Mouse (Mus musculus) effector memory CD4-positive, alpha-beta T cell, adult 5 months (primary cell): ENCODE measurements around the gene Wfdc1. TPM values are rescaled to one million over a fixed set of nuclear protein-coding genes. Genes with fewer than 3 reads are reported as not detected.

Experiments
- polyA plus RNA-seq: library from polyadenylated mRNA; unstranded; fragments of 100-300 nt; shearing (Covaris generic); gene quantifications from one replicate; pipeline ENCODE4 v1.2.1, GENCODE M21; 2017

Wfdc1 gene
- polyA plus RNA-seq, result not detected

DNA sequence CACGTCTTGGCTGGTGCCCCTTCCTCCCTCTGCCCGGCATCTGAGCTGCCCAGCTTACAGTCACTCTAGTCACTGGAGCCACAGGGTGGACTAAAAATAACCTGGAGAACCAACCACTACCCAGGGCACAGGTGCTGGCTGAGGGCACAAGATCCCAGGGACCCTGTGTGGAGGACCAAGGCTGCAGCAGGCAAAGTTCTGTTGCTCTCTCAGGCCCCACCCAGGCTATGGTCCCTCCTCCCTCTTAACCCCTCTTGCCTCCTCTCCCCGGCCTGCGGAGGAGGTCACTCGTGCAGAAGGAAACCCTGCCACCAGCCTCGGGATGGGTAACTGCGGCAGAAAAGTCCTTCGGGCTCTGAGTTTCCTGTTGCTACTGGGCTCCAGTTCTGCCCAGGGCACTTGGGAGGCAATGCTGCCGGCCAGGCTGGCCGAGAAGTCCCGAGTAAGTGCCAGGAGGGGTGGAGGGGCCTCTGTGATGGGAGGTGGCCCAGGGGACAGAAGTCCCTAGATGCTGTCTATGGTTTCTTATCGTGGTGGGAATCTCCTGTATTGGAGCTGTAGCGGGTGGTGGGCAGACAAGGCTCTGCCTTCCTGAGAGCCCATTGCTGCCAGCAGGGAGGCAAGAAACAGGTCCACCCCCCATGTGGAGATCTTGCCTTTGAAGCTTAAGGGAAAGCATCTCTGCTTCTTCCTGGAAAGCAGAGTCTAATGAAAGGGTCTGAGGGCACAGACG lies at the start of gene Wfdc1:
TSS of gene Wfdc1 (plus strand) at position 147 of the 733 bp plus-strand sequence.

GRCm38 (mm10) chr8:119635378-119635777 lies 30.8 kb upstream of the Wfdc1 start, which contains the start of gene Kcng4:
Kcng4 (minus strand) TSS chr8:119635680.

DNA sequence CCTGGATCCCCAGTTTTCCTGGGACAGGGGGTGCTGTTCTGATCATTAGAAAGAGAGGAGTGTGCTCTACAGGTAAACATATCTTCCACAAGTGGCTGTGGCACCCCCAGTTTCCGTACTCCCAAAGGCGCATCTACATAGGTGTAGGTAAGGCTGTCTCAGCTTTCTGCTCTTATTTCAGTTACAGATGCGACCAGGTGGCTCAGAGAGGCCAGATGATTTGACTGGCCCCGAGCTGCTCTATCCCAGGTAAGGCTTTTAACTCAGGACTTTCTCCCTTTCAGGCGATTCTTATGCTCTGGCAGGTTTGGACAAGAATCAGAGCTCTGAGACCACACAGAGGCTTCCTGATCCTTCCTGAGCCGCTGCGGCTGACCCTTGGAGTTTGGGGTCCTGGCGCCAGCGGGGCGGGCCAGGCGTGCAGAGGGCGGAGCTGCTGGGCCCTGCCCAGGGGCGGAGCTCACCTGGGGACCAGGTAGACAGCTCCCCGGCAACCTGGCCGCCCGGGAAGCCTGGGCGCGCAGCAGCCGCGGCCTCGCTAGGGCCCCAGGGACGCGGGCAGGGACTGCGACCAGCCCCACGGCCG lies 33.5 kb downstream of the Wfdc1 start, which contains the start of gene Atp2c2:
TSS of gene Atp2c2 (plus strand) at position 461 of the 586 bp plus-strand sequence.

Other genes with a start within 250 kb of the Wfdc1 start
- 10.5 TPM for gene Osgin1, start 232.2 kb upstream of the Wfdc1 start, polyA plus RNA-seq
- gene Necab2, start 219.6 kb upstream of the Wfdc1 start, polyA plus RNA-seq, result not detected
- gene Slc38a8, start 164.7 kb upstream of the Wfdc1 start, polyA plus RNA-seq, result 0.31 TPM
- 76.4 TPM for gene Mbtps1, start 107.6 kb upstream of the Wfdc1 start, polyA plus RNA-seq
- gene Hsdl1, start 91.2 kb upstream of the Wfdc1 start, polyA plus RNA-seq, result 71.7 TPM
- not detected for gene Dnaaf1, start 91.1 kb upstream of the Wfdc1 start, polyA plus RNA-seq
- gene Taf1c, start 61.1 kb upstream of the Wfdc1 start, polyA plus RNA-seq, result 20.1 TPM
- gene Adad2, start 53.6 kb upstream of the Wfdc1 start, polyA plus RNA-seq, result not detected
- gene Kcng4, start 30.7 kb upstream of the Wfdc1 start, polyA plus RNA-seq, result not detected
- gene Atp2c2, start 33.6 kb downstream of the Wfdc1 start, polyA plus RNA-seq, result not detected
- 2.1 TPM for gene Tldc1, start 112.1 kb downstream of the Wfdc1 start, polyA plus RNA-seq
- gene Cotl1, start 174.2 kb downstream of the Wfdc1 start, polyA plus RNA-seq, result 212 TPM
- 12.7 TPM for gene Klhl36, start 195.9 kb downstream of the Wfdc1 start, polyA plus RNA-seq
- 114 TPM for gene Usp10, start 244.0 kb downstream of the Wfdc1 start, polyA plus RNA-seq
- gene Gm20388, start 244.5 kb downstream of the Wfdc1 start, polyA plus RNA-seq, result 9.3 TPM